Mouse (Mus musculus): ENCODE measurements around the gene Tcf20.

GRCm38 (mm10) chr15:83030884-83031283 is 43.2 kb upstream of the Tcf20 start:
- TF ChIP-seq GATA1 (IDR thresholded peaks at IDR 0.05; ENCODE audit: borderline replicate concordance, low read length) (no peak), CTCF (IDR thresholded peaks at IDR 0.05; ENCODE audit: low read depth, low read length) (no peak), POLR2AphosphoS5 (IDR thresholded peaks at IDR 0.05; ENCODE audit: insufficient replicate concordance, low read depth, low read length) (no peak), TAL1 (conservative IDR thresholded peaks at IDR 0.05; ENCODE audit: low read depth, low read length) (no peak)
